Mouse (Mus musculus) urinary bladder, postnatal 4 days (tissue): Measurements from ENCODE around the gene Tom1l2.
A peak's percentile ranks its signal among the peaks of the same experiment; 100 is the strongest.

Experiments
- DNase-seq, 2 experiments: peaks; one replicate each; pipeline ENCODE4 v3.0.0; 2021 to 2022; ENCODE audit warnings: low spot score in 2 of 2

Tom1l2 gene

DNA sequence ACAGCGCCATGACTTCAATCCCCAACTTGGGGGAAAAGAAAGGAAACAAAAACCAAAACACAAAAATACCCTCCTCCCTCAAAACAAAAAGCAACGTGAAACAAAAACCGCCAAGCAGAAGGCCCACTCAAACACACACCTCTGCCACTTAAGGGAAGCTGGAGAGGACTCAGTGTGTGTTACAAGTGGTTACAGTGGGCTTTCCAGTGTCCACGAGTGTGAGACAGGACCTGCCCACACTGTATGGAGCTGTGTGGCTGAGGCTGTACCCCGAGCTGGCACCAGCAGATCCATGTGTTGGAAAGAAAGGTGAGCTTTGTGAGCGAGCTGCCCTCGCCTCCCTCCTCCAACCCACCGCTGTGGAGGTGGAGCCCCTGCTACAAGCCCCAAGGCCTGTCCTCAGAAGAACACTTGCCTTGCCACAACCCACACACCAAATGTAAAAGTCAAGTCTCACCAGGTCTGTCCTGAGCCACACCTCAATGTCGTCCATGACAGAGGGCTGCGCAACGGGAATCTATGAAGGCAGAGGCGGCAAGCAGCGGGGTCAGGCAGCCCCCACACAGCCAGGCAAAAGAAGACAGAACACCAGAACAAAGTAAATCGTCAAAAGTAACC is 120.2 kb downstream of the Tom1l2 start:
- no peak for DNase-seq

GRCm38 (mm10) chr11:60231951-60232350 is 120.8 kb downstream of the Tom1l2 start:
- DNase-seq, result no peak

- DNase-seq, result no peak
These were observed 121.4 kb downstream of the Tom1l2 start for GRCm38 (mm10) chr11:60231326-60231725.

- DNase-seq, result no peak
These were observed 122.2 kb downstream of the Tom1l2 start for GRCm38 (mm10) chr11:60230512-60230911.

- no peak for DNase-seq
These were observed 122.9 kb downstream of the Tom1l2 start for GRCm38 (mm10) chr11:60229821-60230220.

DNA sequence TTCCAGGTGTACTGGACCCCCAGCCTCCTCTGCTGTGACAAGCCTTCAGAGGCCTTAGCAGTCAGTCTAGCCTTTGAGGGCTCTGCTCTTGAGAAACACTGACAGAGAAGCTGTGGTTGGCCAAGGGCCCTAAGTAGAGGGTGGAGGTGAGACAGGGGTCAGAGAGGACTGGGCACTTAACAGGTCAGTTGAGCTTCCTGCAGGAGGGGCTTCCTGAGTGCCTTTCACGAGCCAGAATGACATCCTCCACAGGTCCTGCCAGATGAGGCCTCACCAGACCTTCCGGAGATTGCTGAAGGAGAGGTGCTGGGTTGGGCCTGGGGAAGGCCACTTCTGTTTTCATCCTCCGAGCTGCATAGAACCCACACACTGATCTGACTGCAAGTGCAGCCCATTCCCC is 124.2 kb downstream of the Tom1l2 start:
- no peak for DNase-seq

DNA sequence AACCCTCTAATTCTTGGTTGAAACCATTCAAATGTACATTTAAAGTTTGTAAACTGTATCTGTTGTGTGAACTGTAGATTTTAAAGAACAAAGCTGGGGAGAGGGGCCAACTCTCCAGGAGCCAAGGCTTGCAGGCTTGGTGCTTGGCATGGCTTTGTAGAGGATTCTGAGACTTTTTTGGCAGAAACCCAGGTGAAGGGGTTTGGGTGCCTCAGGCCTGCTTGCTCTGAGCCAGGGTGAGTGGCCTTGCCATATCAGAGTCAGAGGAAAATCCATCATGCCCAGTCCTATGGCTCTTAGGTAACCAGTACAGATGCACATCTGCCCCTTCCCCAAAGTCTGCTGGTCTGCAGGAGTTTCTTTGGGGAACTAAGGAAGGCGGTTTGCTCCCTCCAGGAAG is 126.8 kb downstream of the Tom1l2 start:
- no peak for DNase-seq

DNA sequence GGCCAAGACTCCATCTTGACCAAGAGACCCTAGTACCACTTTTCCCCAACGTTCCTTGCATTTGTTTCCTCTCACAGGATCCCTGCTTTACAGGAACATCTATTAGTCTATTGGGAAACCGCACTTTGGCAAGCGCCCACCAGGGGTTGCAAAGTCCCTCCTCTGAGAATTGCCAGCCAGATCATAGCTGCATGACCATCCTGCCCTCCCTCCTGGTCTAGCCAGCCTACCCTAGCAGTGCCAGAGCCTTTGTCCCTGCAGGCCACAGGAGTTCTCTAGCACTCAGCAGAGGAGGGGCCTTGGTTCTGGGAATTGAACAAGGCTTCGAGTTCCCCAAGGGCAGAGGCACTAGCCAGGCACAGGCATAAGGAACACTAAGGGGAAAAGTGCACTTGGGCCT is 128.0 kb downstream of the Tom1l2 start:
- DNase-seq, result no peak

DNA sequence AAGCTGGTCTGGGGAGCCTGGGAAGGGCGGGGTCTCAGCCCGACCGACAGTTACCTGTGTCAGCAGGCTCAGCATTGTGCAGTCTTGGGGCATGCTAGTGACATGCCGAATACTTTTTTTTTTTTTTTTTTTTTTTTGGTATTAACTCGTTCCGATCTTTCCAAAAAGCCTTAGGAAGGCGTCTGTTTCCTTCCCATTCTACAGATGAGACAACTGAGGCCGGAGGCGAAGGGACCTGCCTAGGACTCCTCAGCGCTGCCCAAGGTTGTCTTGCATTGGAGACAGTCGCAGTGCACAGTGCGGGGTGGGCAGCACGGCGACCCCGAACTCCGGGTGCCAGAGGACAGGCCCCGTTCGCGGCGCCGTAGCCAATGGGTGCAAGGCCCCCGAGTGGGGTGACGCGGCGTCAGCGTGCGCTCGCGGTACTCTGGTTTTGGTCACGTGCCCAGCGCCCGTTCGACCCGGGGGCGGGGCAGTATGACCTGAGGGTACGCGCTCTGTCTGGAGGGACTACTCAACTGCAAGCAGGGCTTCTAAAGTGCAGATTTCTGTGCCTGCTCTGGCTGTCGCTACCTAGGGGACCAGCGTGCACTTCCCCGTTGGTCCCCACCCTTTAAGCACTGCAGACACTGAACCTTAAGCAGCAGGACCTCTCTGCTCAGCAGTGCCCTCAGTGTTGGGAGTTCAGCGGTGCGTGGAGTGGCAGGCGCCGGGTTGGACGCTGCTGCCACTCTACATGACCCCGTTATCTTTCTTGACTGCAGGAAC is 130.1 kb downstream of the Tom1l2 start, which contains the start of gene Srebf1:
Gene Srebf1, minus strand, starts transcription at position 113 of the 768 bp plus-strand sequence.
- peak; percentile 81 to 90 for DNase-seq

- DNase-seq, result no peak
These were observed 130.6 kb downstream of the Tom1l2 start for GRCm38 (mm10) chr11:60222085-60222468.

DNA sequence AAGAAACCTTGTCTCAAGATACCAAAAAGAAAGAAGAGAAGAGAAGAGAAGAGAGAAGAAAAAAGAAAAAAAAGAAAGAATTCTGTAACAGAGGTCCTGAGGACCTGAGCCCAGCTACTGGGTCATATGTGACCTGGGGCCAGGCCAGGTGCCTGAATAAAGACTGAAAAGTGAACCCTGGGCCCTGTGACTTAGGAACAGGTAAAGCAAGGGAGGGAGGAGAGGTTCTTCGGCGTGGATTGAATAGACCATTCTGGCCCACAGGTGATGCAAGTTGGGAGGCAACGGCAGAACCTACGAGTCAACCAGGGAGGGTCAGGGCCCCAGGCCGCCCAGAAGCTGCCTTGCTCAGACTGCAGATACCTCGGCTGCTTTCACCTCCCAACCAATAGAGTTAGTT is 131.3 kb downstream of the Tom1l2 start:
- no peak for DNase-seq

GRCm38 (mm10) chr11:60220291-60220804 is 132.4 kb downstream of the Tom1l2 start:
- DNase-seq, result peak; percentile 92 to 93

DNA sequence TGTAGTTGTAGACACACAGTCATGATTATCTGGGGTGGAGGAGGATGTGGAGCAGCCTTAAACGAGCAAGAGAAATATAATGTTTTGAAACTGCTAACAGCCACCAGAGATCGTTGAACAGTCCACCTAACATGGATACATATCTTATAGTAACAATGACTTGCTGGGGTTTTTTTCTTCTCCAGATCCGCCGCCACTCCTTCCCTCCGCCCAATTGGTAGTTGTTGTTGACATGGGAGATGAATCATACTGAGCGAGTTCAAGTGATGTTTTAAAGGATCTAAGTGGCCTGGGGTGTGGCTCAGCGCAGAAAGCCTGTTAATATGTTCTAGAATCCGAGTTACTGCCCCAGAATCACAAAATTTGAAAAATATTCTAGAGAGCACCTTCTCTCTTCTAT is 133.1 kb downstream of the Tom1l2 start:
- DNase-seq, result no peak

DNA sequence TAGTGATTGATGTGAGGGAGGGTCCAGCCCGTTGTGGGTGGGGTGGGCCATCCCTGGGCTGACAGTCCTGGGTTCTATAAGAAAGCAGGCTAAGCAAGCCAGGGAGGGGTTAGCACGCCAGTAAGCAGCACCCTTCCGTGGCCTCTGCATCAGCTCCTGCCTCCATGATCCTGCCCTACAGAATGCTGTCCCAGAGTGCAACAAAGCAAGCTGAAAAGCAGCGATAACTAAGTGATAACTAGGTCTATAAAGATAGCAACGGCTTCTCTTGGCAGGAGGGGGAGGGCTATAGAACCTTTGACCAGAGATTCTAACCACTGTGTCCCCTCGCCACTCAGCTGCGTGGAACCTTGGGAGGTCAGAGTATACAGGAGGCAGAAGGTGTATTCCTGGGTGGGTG is 135.2 kb downstream of the Tom1l2 start:
- no peak for DNase-seq

DNA sequence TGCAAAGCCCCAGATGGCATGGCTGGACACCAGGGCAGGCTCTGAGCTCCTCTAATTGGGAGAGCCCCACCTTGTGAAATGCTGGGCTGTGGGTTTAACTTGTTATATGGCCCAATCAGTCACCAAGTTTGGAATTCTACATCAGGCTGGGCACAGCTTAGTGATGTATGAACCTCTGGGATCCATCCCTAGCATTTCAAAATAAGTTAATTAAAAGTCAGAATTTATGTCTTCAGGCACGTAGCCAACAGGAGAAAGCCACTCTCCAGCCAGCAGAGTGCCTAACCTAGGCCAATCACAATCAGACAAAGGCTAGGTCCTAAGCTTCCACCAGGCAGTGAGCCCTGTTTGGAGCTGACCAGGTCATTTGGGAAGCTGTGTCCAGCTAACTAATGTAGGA is 136.0 kb downstream of the Tom1l2 start:
- no peak for DNase-seq

DNA sequence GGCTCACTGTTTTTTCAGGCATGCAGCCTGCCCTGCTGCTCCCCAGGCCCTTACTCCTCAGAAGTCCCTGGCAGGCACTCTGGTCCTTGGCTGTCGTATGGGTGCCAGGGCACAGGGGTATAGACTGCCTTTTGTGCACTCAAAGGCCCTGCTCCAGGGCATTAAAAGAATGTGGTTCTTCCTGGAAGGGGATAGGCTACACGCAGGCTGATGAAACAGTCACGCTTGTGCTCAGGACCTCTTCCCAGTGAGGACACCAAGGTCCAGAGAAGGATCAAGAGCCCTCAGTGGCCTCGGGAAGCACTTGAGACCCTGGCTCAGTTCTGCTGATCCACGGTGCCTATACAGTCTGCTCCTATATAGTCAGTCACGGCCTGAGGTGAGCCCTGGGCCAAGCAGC is 139.4 kb downstream of the Tom1l2 start:
- DNase-seq, result no peak

GRCm38 (mm10) chr11:60211761-60212160 is 140.9 kb downstream of the Tom1l2 start:
- DNase-seq, result no peak

DNA sequence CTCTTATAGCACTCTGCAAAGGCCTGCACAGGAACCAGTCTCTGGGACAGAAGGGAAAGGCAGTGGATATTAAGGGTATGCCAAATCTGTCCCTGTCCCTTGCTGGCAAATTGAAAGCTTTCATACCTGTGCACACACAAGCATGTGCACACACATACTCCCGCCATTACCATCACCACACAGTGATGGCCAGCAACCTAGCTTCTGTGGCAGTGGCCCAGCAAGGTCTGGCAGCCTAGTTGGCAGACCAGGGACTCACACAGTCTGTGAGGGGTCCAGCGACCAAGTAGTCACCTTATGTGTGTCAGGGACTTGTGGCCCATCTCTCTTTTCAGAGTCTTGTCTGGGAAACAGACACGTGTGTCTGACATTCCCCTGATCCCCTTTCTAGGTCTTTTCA is 141.6 kb downstream of the Tom1l2 start:
- no peak for DNase-seq

DNA sequence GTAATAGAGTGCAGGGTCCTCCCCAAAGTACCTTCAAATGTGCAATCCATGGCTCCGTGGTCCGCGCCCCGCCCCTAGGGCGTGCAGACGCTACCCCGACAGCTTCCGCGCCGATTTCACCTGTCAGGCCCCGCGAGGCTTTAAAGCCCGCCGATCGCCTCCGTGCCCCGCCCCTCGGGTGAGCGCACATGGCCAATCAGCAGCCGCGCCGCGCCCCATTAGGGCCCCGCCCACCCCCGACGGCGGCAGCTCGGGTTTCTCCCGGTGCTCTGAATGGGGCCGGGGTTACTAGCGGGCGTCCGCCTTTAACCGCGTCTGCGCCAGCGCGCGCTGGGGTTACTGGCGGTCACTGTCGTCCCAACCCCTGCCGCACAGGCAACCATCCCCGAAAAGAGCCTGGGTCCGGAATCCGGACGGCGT is 142.4 kb downstream of the Tom1l2 start:
- DNase-seq, result peak; percentile 94 to 96

- DNase-seq, result no peak
These were observed 142.8 kb downstream of the Tom1l2 start for GRCm38 (mm10) chr11:60209933-60210249.

DNA sequence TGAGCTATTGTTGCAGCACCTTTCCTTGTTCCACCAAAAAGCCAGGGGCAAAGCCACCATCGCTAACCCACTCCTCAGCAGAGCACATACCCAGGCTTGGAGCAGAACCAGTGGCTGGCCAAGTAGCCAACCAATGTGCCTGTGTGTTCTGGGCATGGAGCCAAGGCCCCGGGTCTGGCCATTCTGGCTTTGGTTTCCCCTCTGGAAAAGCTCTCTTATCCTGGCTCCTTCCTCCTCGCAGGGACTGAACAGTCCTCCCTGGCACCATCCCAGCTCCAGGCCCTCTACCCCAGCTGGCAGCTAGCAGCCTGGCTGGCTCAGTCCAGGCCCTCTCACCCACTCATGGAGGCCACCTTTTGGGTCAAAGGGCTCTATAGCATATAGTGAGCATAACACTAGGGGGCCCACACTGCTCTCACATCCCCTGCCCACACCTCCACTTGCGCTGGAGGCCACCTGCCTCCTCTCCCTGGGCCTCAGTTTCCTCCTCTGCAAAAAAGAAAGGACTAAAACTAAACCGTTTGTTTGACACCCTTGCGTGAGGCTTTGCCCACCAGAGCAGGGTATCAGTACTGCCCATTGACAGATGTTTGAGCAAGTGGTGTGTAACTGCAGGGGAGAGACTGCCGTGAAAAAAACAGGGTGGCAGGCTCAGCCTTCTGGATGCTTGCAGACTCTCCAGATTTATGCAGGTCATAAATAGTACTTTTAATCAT is 143.3 kb downstream of the Tom1l2 start:
- DNase-seq, result peak; percentile 63 to 79

GRCm38 (mm10) chr11:60208712-60209111 is 144.0 kb downstream of the Tom1l2 start:
- no peak for DNase-seq

GRCm38 (mm10) chr11:60208201-60208600 is 144.5 kb downstream of the Tom1l2 start:
- DNase-seq, result no peak
